Mouse (Mus musculus) stomach, postnatal 0 days (tissue): ENCODE measurements at regions not wholly inside any gene's neighbourhood (a gene's known extent, or its start where the extent isn't known, plus 50 kb on each side); places are given as distances from the start of the nearest gene placed in this dataset.

Source experiments
- CTCF ChIP-seq: IDR thresholded peaks from 2 replicates; pipeline ENCODE4 v1.5.1; 2016; ENCODE audit warnings: antibody characterized with exemption, low read depth, mild to moderate bottlenecking, moderate library complexity
- EP300 ChIP-seq: optimal IDR thresholded peaks from 2 replicates; pipeline ENCODE3; 2016; ENCODE audit warnings: antibody characterized with exemption

- TF ChIP-seq EP300 (no peak), CTCF (no peak)
Measured at GRCm38 (mm10) chr9:23158499-23158898, 64.4 kb upstream of the Bmper start.
